In genomic region chr1:19106401-19106800, GRCm38 (mm10) we compare ENCODE assay signal across 24 mouse cellular contexts. TPM values are rescaled to one million over a fixed set of nuclear protein-coding genes. Genes with fewer than 3 reads are reported as not detected.
"Had no signal": no experiment of that assay in that cellular context is flagged by ENCODE, and none has a peak within 500 bp of the region (broad histone marks: within the 10 kb centered on the region; RNA-seq: fewer than 3 reads in every experiment).

No protein-coding gene starts in this region.

- H3K36me3 ChIP-seq: limb, embryonic 12.5 days; limb, embryonic 15.5 days; neural tube, embryonic 12.5 days; neural tube, embryonic 15.5 days; stomach, embryonic 15.5 days had no signal

- H3K4me1 ChIP-seq: limb, embryonic 12.5 days; limb, embryonic 15.5 days; megakaryocyte, embryonic 14.5 days; neural tube, embryonic 12.5 days; stomach, embryonic 15.5 days had no signal

- DNase-seq: kidney, adult 2 months; kidney, postnatal 36 days; layer of hippocampus, postnatal 36 days; liver, postnatal 0 days; lung, embryonic 14.5 days; lung, postnatal 36 days; right cerebral cortex, postnatal 25 days; spleen, adult 18-20 months; thymus, postnatal 25 days had no signal

- H3K9me3 ChIP-seq: limb, embryonic 12.5 days; limb, embryonic 15.5 days; megakaryocyte, embryonic 14.5 days; neural tube, embryonic 12.5 days; neural tube, embryonic 15.5 days; stomach, embryonic 15.5 days had no signal

- H3K4me3 ChIP-seq: left cerebral cortex, adult 2 months; limb, embryonic 12.5 days; limb, embryonic 15.5 days; megakaryocyte, embryonic 14.5 days; neural tube, embryonic 12.5 days; neural tube, embryonic 15.5 days; stomach, embryonic 15.5 days had no signal

- H3K9ac ChIP-seq: limb, embryonic 12.5 days; limb, embryonic 15.5 days; liver, embryonic 14.5 days; liver, postnatal 0 days; lung, embryonic 14.5 days; neural tube, embryonic 12.5 days; neural tube, embryonic 15.5 days; stomach, embryonic 15.5 days had no signal

- H3K4me2 ChIP-seq: limb, embryonic 12.5 days; limb, embryonic 15.5 days; liver, embryonic 11.5 days; lung, embryonic 14.5 days; neural tube, embryonic 12.5 days; neural tube, embryonic 15.5 days; stomach, embryonic 15.5 days had no signal

- H3K27ac ChIP-seq: kidney, postnatal 0 days; left cerebral cortex, adult 2 months; limb, embryonic 12.5 days; limb, embryonic 15.5 days; liver, embryonic 14.5 days; neural tube, embryonic 12.5 days; neural tube, embryonic 15.5 days; stomach, embryonic 15.5 days had no signal

- ATAC-seq: intestine, postnatal 0 days; liver, postnatal 0 days; lung, postnatal 0 days had no signal

RNA-seq across cellular contexts. Expression of gene Tfap2d, which starts 3.6 kb away (rescaled TPM):
- total RNA-seq: layer of hippocampus, adult 8-10 months; layer of hippocampus, postnatal 36 days had no signal
- polyA plus RNA-seq: intestine, postnatal 0 days; kidney, adult 2 months; kidney, embryonic 14.5 days; kidney, postnatal 0 days; limb, embryonic 12.5 days; limb, embryonic 15.5 days; liver, embryonic 11.5 days; liver, embryonic 14.5 days; liver, postnatal 0 days; lung, embryonic 14.5 days; lung, postnatal 0 days; neural tube, embryonic 12.5 days; neural tube, embryonic 15.5 days; thymus, postnatal 0 days had no signal
